Mouse (Mus musculus) ES-E14 (cell line): ENCODE measurements at regions not wholly inside any gene's neighbourhood (a gene's known extent, or its start where the extent isn't known, plus 50 kb on each side); places are given as distances from the start of the nearest gene placed in this dataset.

Experiments
- MAFK ChIP-seq: IDR thresholded peaks from 2 replicates; pipeline ENCODE4 v1.6.1; 2014; ENCODE audit warnings: mild to moderate bottlenecking, low read depth, low read length, inconsistent platforms; ENCODE audit not compliant: insufficient read depth
- ZC3H11A ChIP-seq: IDR thresholded peaks from 2 replicates; pipeline ENCODE4 v1.6.1; 2012; ENCODE audit warnings: low read depth, mild to moderate bottlenecking, inconsistent platforms, low read length, borderline replicate concordance

DNA sequence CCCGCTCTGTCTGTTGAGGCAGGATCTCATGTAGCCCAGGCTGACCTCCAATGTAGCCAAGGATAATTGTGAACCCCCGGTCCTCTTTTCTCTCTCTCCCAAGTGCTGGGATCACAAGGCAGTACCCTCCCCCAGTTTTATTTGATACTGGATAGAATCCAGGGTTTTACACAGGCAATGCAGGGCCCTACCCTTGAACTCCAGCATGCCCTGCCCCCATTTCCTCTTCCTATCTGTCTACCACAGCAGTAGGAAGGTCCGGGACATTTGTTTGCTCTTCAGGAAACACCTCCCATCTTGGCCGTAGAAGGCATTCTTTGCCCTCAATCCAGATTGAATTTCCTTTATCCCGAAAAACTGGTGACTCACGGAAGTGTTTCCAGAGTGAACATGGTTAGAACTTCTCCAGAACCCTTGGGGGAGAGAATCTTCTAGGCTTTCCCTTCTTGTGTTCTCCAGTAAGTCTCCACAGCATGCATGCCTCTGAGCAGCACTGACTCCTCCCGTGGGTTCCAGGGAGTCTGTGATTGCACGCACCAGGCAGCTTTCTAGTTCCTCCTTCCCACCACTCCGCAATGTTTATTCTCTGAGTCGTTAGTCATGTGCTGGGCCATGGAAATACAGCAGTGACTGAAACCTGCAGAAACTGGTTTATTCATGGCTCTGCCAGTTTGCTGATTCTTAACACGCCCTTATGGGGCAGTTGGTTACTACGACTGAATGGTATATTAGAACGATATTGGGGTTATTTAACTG is 146.3 kb upstream of the Zfp64 start:
- TF ChIP-seq MAFK (no peak), ZC3H11A (no peak)
